Mouse (Mus musculus): ENCODE data around the gene Sugp2.

DNA sequence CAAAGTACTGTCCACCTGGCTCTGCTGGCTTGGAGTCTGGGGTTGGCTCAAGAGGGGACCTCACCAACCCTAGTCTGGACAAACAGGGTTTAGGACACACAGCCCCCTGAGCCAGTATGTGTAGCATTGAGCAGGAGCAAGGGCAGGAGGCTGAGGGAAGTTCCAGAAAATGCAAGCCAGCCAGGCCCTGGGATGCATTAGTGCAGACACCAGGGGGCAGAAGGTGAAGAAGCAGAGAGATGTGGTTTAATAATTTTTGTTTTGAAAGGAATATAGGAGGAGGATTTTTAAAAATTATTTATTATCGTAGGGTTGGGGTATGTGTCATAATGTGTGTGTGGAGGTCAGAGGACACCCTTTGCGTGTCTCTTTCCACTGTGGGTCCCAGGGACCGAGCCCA lies 89.7 kb downstream of the Sugp2 start:
- TF ChIP-seq CTCF (IDR thresholded peaks at IDR 0.05; ENCODE audit: low read depth, low read length), result no peak
- TF ChIP-seq EP300 (IDR thresholded peaks at IDR 0.05; ENCODE audit: insufficient read depth, low read depth, low read length), result no peak
- TF ChIP-seq POLR2A (IDR thresholded peaks at IDR 0.05; ENCODE audit: insufficient read depth, low read length), result no peak

Measured in ES-Bruce4 (cell line).